27 mouse cellular contexts compared by ENCODE assay signal in genomic region chr1:16815731-16816130, GRCm38 (mm10).
"Had no signal": no experiment of that assay in that cellular context is flagged by ENCODE, and none has a peak within 500 bp of the region (broad histone marks: within the 10 kb centered on the region; RNA-seq: fewer than 3 reads in every experiment).

No protein-coding gene starts in this region.

- H3K27me3 ChIP-seq: heart, embryonic 13.5 days; heart, embryonic 15.5 days; hindbrain, embryonic 13.5 days; hindbrain, embryonic 15.5 days; intestine, embryonic 15.5 days; limb, embryonic 12.5 days; liver, embryonic 13.5 days; liver, embryonic 15.5 days had no signal

- H3K36me3 ChIP-seq: heart, embryonic 13.5 days; heart, embryonic 15.5 days; hindbrain, embryonic 13.5 days; hindbrain, embryonic 15.5 days; intestine, embryonic 15.5 days; limb, embryonic 10.5 days; limb, embryonic 12.5 days; liver, embryonic 13.5 days; liver, embryonic 15.5 days had no signal

- H3K9ac ChIP-seq: heart, embryonic 13.5 days; heart, embryonic 15.5 days; hindbrain, embryonic 13.5 days; hindbrain, embryonic 15.5 days; intestine, embryonic 15.5 days; limb, embryonic 12.5 days; liver, embryonic 13.5 days; liver, embryonic 15.5 days; liver, postnatal 0 days had no signal

- H3K4me1 ChIP-seq: heart, embryonic 13.5 days; heart, embryonic 15.5 days; hindbrain, embryonic 13.5 days; hindbrain, embryonic 15.5 days; intestine, embryonic 15.5 days; limb, embryonic 10.5 days; limb, embryonic 12.5 days; liver, embryonic 13.5 days; liver, embryonic 15.5 days had no signal

- H3K27ac ChIP-seq: heart, adult 2 months; heart, embryonic 13.5 days; heart, embryonic 15.5 days; hindbrain, embryonic 13.5 days; hindbrain, embryonic 15.5 days; intestine, embryonic 15.5 days; left cerebral cortex, adult 2 months; limb, embryonic 10.5 days; limb, embryonic 12.5 days; liver, embryonic 13.5 days; liver, embryonic 15.5 days had no signal

- H3K4me2 ChIP-seq: heart, embryonic 11.5 days; heart, embryonic 13.5 days; heart, embryonic 15.5 days; hindbrain, embryonic 13.5 days; hindbrain, embryonic 15.5 days; intestine, embryonic 15.5 days; limb, embryonic 12.5 days; liver, embryonic 11.5 days; liver, embryonic 13.5 days; liver, embryonic 15.5 days had no signal

- ATAC-seq: inflammation-experienced regulatory T-cells, adult 6 months; intestine, embryonic 15.5 days; intestine, postnatal 0 days; liver, postnatal 0 days had no signal

- H3K9me3 ChIP-seq: heart, embryonic 13.5 days; heart, embryonic 15.5 days; hindbrain, embryonic 13.5 days; hindbrain, embryonic 15.5 days; intestine, embryonic 15.5 days; limb, embryonic 10.5 days; liver, embryonic 13.5 days; liver, embryonic 15.5 days had no signal

- DNase-seq: gastrocnemius, postnatal 14 days; gastrocnemius, postnatal 36 days; heart, adult 11 months; heart, adult 2 months; heart, postnatal 14 days; heart, postnatal 36 days; kidney, adult 18-20 months; kidney, adult 8-10 months; kidney, postnatal 10 days; kidney, postnatal 25 days; kidney, postnatal 4 days; liver; liver, embryonic 13.5 days; liver, postnatal 0 days had no signal

- H3K4me3 ChIP-seq: heart, adult 2 months; heart, embryonic 13.5 days; heart, embryonic 15.5 days; hindbrain, embryonic 13.5 days; hindbrain, embryonic 15.5 days; intestine, embryonic 15.5 days; left cerebral cortex, adult 2 months; limb, embryonic 10.5 days; limb, embryonic 12.5 days; liver, embryonic 13.5 days; liver, embryonic 15.5 days had no signal
